Mouse (Mus musculus) thymus, postnatal 4 days (tissue): ENCODE data around the gene Frmd4a.
A peak's percentile ranks its signal among the peaks of the same experiment; 100 is the strongest.
"Not testable (repeated sequence)": the region's sequence is repeated elsewhere in the genome, so short reads cannot be mapped to it uniquely, and the experiment has no call there.

Source experiments
- DNase-seq: peaks from one replicate; pipeline ENCODE4 v3.0.0; 2021

Frmd4a gene

GRCm38 (mm10) chr2:4593433-4593832, 575.9 kb downstream of the Frmd4a start:
- DNase-seq: peak; percentile 63

DNA sequence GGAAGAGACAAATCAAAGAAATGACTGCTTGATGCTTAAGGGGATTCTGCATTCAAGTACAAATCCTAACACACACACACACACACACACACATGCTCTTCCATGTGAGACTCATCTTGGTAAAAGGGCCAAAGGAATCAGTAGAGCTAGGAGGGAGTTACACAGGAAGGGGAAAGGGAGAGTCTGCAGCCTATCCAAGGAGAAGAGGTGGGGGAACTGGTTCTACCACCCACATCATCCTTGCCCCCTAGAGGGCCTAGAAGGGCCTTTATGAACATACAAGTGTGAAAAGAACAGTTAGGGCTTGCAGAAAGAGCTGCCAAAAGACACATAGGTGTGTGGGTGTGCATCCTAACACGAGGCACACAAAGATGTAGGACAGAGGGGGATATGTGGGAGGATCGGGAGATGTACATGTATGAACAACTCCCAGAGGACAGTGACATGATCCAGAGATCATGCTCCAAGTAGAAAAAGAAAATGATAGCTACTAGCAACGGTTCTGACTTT, 576.4 kb downstream of the Frmd4a start:
- no peak for DNase-seq

DNA sequence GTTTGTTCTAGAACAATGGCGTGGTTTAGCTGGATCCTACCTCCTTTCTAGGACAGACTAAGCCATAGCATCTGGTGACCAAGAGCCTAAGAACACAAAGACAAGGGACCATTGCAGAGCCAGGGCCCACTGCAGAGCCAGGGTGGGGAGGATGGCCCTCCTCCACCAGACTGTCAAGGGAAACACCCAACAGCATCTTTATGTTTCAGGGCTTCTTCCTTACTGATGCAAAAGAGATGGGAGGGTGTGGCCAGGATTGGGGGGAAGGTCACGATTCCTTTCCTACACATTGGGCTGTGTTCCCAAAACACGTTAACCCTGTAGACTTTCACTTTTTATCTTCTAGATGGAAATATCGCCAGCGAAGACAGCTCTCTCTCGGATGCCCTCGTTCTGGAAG, 579.5 kb downstream of the Frmd4a start:
- no peak for DNase-seq

DNA sequence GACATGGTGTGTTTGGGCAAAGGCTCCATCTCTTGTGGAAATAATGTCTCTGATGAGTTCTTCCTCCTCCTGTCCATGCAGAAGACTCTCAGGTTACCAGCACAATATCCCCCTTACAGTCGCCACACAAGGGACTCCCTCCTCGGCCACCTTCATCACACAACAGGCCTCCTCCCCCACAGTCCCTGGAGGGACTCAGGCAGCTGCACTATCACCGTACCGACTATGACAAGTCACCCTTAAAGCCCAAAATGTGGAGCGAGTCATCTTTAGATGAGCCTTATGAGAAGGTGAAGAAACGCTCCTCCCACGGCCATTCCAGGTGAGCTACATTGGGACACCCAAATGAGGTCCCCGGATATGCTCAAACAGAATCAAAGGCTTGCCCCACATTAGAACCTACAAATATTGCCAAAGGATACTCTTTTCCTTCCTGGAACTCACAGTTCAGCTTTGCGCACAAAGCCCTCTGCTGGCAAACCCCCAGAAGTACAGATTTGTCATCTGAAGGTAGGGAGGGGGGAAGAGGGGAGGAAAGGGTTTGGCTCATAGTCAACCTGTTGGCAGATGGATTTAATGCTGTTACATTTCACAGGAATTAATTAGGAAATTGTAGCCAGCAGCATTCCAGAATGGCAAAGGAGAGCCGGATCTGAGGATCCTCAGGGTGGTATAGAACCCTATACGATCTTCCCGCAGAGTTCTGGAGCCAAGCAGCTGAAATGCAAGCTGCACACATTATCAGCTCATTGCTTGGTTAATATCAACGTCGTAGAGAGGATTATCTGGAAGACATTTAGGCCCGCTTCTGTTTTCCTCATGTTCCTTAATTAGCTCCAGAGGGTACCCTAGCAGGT, 583.7 kb downstream of the Frmd4a start:
- DNase-seq: peak; percentile 68

DNA sequence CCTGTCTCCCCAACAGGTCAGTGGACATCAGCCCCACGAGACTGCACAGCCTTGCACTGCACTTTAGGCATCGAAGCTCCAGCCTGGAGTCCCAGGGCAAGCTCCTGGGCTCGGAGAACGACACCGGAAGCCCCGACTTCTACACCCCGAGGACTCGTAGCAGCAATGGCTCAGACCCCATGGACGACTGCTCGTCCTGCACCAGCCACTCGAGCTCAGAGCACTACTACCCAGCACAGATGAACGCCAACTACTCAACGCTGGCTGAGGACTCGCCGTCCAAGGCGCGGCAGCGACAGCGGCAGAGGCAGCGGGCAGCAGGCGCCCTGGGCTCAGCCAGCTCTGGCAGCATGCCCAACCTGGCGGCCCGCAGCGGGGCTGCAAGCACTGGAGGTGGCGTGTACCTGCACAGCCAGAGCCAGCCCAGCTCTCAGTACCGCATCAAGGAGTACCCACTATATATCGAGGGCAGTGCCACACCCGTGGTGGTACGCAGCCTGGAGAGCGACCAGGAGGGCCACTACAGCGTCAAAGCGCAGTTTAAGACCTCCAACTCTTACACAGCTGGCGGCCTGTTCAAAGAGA, 585.9 kb downstream of the Frmd4a start:
- no peak for DNase-seq

DNA sequence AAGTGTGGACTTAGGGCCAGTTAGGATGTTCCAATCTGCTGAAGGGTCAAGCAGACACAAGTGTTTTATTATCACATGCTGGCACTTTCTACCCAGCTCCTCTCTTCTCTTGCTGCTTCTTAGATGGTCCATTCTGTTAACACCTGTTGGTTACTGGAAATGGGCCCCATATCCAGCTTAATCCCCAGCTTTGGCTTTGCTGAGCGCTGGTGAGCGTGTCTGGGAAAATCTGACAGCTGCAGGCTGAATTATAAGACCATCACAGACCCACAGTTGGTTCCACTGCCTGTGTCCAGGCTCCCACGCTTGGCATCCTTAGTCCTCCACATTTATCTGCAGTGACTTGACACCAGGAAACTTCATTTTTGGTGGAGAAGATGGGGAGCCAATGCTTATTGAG, 589.0 kb downstream of the Frmd4a start:
- no peak for DNase-seq

GRCm38 (mm10) chr2:4608253-4608652, 590.7 kb downstream of the Frmd4a start:
- no peak for DNase-seq

DNA sequence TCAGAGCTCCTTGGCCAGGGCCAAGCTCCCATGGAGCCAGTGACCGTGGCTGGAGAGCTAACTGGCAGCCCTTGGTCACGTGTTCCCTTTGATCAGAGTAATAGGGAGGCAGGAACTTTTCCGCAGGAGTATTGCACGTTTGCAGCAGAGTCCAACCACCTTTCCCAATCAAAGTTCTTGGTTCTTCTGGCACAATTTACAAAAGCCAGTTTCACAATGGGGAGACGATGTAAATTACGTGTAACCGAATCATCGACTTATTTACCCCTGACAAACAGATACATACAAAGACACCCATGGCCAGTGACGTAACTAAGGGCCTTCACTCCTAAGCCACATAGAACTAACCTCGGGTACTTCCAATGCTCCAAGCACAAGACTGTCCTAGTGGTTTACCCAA, 591.9 kb downstream of the Frmd4a start:
- DNase-seq: no peak

DNA sequence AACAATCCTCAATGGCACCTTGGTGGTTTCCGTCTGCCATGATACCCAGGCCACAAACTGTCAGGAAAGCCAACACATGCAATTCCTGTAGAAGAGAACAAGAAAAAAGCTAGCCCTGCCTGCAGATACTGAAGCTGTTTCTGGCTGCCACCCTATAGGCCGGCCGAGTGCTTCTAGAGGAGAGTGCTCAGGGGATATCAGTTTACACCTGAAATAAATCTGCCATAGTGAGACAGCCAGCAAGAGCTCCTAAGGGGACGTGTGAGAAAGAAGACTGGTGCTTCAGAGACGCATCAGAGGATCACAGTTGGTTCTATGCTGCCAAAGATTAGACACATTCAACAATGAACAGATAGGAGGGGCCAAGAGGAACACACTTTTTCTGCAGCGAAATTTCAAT, 593.8 kb downstream of the Frmd4a start:
- no peak for DNase-seq

GRCm38 (mm10) chr2:4611704-4612103, 594.2 kb downstream of the Frmd4a start:
- DNase-seq: no peak

- DNase-seq: not testable (repeated sequence)
These were observed 596.9 kb downstream of the Frmd4a start for GRCm38 (mm10) chr2:4614276-4614929.

DNA sequence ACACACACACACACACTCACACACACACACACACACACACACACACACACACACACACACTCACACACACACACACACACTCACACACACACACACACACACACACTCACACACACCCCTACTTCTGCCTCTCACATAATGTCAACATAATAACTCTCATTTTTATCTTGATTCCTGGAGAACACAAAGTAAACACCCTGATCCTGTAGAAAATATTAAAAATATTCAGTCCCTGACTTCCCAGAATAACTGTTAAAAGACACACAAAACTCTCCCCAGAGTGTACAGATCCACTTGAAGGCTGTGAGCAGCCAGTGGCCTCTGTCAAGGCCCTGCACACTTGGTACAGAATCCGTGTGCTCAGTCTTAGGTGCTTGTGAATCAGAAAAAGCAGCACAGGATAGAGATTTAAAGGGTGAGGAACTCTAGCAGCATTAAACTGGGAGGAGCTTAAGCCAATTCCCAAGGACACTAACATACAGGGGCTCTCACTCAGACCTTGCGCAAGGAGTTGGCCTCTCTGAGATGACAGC, 597.6 kb downstream of the Frmd4a start:
- no peak for DNase-seq

DNA sequence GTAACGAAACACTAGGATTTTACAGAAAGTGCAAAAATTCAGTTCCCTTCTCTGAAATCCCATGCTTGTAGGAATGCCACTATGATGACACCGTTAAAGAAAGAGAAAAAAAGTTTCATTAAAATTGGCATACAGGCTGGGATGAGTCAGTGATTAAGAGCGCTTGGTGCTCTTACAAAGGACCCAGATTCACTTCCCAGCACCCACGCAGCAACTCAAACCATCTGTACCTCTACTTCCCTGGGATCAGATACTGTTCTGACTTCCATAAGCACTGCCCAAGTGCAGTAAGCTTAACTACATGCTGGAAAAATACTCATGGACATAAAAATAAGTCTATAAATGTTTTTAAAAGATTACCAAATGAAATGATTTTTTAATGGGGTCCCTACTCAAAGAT, 599.5 kb downstream of the Frmd4a start:
- no peak for DNase-seq

DNA sequence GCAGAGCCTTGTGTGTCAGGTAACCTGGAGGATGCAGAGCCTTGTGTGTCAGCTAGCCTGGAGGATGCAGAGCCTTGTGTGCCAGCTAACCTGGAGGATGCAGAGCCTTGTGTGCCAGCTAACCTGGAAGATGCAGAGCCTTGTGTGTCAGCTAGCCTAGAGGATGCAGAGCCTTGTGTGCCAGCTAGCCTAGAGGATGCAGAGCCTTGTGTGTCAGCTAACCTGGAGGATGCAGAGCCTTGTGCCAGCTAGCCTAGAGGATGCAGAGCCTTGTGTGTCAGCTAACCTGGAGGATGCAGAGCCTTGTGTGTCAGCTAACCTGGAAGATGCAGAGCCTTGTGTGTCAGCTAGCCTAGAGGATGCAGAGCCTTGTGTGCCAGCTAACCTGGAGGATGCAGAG, 601.6 kb downstream of the Frmd4a start:
- not testable (repeated sequence) for DNase-seq

GRCm38 (mm10) chr2:4619893-4620593, 602.5 kb downstream of the Frmd4a start:
- DNase-seq: no peak

DNA sequence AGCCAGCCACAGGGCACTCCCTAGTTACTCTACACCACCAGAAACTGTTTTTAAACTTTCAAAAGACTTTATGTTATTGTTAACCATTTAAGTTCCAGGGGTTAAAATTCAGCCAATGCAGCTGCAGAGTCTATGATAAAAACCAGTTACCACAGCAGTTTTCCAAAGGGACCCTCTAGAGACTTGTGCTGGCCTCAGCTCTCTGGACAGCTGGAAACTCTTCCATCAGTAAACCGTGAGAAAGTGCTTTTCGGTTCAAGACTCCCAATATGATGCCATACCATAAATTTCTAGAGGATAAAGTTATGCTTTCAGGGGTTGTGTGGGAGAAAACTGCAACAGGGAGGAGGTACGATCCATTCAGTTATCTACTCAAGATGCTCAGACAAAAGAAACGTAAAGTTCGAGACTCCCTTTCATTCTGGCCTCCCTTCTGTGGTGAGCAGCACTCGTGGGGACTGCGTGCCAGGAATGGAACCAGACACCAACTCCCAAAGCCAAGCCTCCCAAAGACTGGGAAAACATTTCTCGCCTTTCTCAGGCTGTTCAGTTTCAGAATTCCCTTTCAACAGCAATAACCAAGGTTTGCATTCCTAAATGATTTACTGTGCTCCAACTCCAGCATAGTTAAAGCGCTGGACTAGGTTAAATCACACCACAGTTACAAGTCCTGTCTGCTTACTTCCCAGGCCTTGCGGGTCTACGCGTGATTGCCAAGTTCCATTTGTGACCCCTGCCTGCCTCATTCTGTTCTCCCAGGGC, 603.3 kb downstream of the Frmd4a start:
- no peak for DNase-seq

GRCm38 (mm10) chr2:4621471-4621985, 604.0 kb downstream of the Frmd4a start:
- no peak for DNase-seq

- DNase-seq: no peak
These were observed 609.4 kb downstream of the Frmd4a start for GRCm38 (mm10) chr2:4626911-4627310.

- DNase-seq: no peak
These were observed 611.4 kb downstream of the Frmd4a start for GRCm38 (mm10) chr2:4628920-4629319.

- DNase-seq: no peak
These were observed 612.0 kb downstream of the Frmd4a start for GRCm38 (mm10) chr2:4629470-4629869.

DNA sequence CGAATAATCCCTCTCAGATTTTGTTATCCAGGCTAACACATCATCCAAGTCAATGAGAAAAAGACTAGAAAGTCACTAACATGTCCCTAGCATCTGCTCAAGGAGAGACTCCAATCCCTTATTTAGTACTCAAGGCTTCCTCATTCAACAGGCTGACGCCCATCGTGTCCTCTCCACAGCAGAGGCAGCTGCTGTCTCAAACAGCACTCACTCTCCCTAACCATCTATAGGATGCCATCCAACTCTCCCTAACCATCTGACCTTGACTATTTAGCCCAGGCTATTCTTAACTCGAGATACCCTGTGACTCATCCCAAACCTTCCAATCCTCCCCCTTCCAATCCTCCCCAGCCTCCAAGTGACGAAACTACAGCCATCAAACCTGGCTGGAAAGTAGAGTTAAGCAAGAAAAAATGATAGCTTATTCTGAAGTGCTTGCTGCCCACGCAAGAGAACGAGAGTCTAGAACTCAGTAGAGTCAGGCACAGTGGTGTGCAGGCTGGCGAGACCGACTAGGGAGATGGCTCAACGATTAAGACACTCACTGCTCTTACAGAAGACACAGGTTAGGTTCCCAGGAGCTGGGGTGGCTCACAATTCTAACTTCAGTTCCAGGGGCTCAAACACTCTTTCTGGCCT, 612.8 kb downstream of the Frmd4a start:
- no peak for DNase-seq
